8 mouse cellular contexts compared by ENCODE assay signal in the genomic region with DNA sequence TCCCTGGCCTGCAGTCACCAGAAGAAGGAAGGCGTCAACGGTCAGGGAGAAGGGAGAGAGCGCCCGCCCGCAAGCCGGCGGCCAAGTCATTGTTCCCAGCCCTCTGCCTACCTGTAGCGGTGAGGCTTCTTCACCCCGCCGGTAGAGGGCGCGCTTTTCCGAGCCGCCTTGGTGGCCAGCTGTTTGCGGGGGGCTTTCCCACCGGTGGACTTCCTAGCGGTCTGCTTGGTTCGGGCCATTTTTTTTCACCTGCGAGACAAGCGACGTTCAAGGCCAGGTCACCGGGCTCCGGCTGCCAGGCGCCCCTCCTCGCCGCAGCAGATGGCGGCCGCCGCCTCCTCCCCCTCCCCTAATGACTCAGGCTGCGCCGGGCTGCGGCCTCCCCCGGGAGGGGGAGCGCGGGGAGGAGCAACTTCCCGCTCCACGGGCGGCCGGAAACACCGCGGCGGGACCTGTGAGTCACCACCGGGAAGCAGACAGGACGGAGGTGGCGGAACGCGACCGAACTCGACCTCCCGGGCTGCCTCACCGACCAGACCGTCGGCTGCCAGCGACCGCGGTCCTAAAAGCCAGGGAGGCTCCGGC. TPM values are rescaled to one million over a fixed set of nuclear protein-coding genes. Genes with fewer than 3 reads are reported as not detected.
DNase-seq lines count a peak whose midpoint lies in the region; ATAC-seq lines count a peak whose summit lies in the region.

No protein-coding gene starts in this region.

- H3K4me3 ChIP-seq in embryonic facial prominence, embryonic 13.5 days = peak overlapping the region; percentile 91
- peak overlapping the region; percentile 97 for H3K4me3 ChIP-seq in heart, embryonic 11.5 days (ENCODE audit: low read depth, low read length)
- H3K4me3 ChIP-seq in kidney, embryonic 14.5 days (ENCODE audit: low read length) = peak overlapping the region; percentile 94
- peak overlapping the region; percentile 94 for H3K4me3 ChIP-seq in limb, embryonic 13.5 days
- peak overlapping the region; percentile 95 for H3K4me3 ChIP-seq in midbrain, embryonic 13.5 days (replicated peaks)

- peak; percentile 60 for ATAC-seq in embryonic facial prominence, embryonic 13.5 days (ENCODE audit: insufficient number of reproducible peaks, insufficient read depth, low FRiP score, low TSS enrichment, low read depth)
- ATAC-seq in heart, embryonic 11.5 days (replicated peaks; ENCODE audit: insufficient number of reproducible peaks, low FRiP score, low TSS enrichment) = peak; percentile 73
- ATAC-seq in kidney, embryonic 14.5 days (ENCODE audit: low FRiP score, low TSS enrichment) = peak; percentile 73
- peak; percentile 70 for ATAC-seq in limb, embryonic 13.5 days (ENCODE audit: low FRiP score, low read depth)
- peak; percentile 68 for ATAC-seq in midbrain, embryonic 13.5 days

- peaks cover 8% of the 10 kb centered on the region for H3K4me1 ChIP-seq in embryonic facial prominence, embryonic 13.5 days
- H3K4me1 ChIP-seq in heart, embryonic 11.5 days (ENCODE audit: control insufficient read depth, insufficient read depth, low read length) = peaks cover 4% of the 10 kb centered on the region; the same call in 1 of the 2 replicates
- H3K4me1 ChIP-seq in kidney, embryonic 14.5 days (ENCODE audit: control insufficient read depth, insufficient read depth, low read length) = 0 out of 2 replicates have a peak, but pooled peaks cover 2% of the 10 kb centered on the region
- peaks cover 8% of the 10 kb centered on the region for H3K4me1 ChIP-seq in limb, embryonic 13.5 days
- peaks cover 17% of the 10 kb centered on the region for H3K4me1 ChIP-seq in midbrain, embryonic 13.5 days (replicated peaks)

- peak; percentile 49 for DNase-seq in retina, adult 2 months (ENCODE audit: low read depth, low spot score)
- DNase-seq in retina, postnatal 1 day = no peak
- DNase-seq in spleen, postnatal 36 days (ENCODE audit: low spot score in 2 of 2) = peak; percentile 74 to 75

- no peaks in the 10 kb centered on the region for H3K9me3 ChIP-seq in embryonic facial prominence, embryonic 13.5 days
- H3K9me3 ChIP-seq in heart, embryonic 11.5 days (replicated peaks; ENCODE audit: control insufficient read depth, low read length) = no peaks in the 10 kb centered on the region
- H3K9me3 ChIP-seq in kidney, embryonic 14.5 days (ENCODE audit: control insufficient read depth, low read length) = no peaks in the 10 kb centered on the region
- no peaks in the 10 kb centered on the region for H3K9me3 ChIP-seq in limb, embryonic 13.5 days
- no peaks in the 10 kb centered on the region for H3K9me3 ChIP-seq in midbrain, embryonic 13.5 days

- H3K4me2 ChIP-seq in embryonic facial prominence, embryonic 13.5 days = peak overlapping the region; percentile 74
- H3K4me2 ChIP-seq in heart, embryonic 11.5 days = peak overlapping the region; percentile 65
- H3K4me2 ChIP-seq in kidney, embryonic 14.5 days (replicated peaks; ENCODE audit: low read depth, low read length) = peak overlapping the region; percentile 45
- peak overlapping the region; percentile 65 for H3K4me2 ChIP-seq in limb, embryonic 13.5 days (replicated peaks)
- H3K4me2 ChIP-seq in midbrain, embryonic 13.5 days (replicated peaks) = peak overlapping the region; percentile 85

- WGBS in embryonic facial prominence, embryonic 13.5 days = under 1% methylated on average over 55 of the region's 57 CpGs
- WGBS in heart, embryonic 11.5 days (ENCODE audit: insufficient replicate concordance) = under 1% methylated on average over 52 of the region's 57 CpGs
- under 1% methylated on average over 56 of the region's 57 CpGs for WGBS in kidney, embryonic 14.5 days
- under 1% methylated on average over 56 of the region's 57 CpGs for WGBS in limb, embryonic 13.5 days
- under 1% methylated on average over 50 of the region's 57 CpGs for WGBS in midbrain, embryonic 13.5 days

- H3K9ac ChIP-seq in embryonic facial prominence, embryonic 13.5 days = peak overlapping the region; percentile 99
- H3K9ac ChIP-seq in heart, embryonic 11.5 days (ENCODE audit: low read depth, low read length) = peak overlapping the region; percentile 100
- H3K9ac ChIP-seq in kidney, embryonic 14.5 days (ENCODE audit: low read depth, low read length) = peak overlapping the region; percentile 99
- peak overlapping the region; percentile 100 for H3K9ac ChIP-seq in limb, embryonic 13.5 days
- H3K9ac ChIP-seq in midbrain, embryonic 13.5 days (replicated peaks) = peak overlapping the region; percentile 100

- peaks cover 17% of the 10 kb centered on the region for H3K36me3 ChIP-seq in embryonic facial prominence, embryonic 13.5 days
- H3K36me3 ChIP-seq in heart, embryonic 11.5 days (ENCODE audit: control insufficient read depth, insufficient read depth, low read length) = peaks cover 2% of the 10 kb centered on the region; the same call in 1 of the 2 replicates
- peaks cover 18% of the 10 kb centered on the region; the same call in 1 of the 2 replicates for H3K36me3 ChIP-seq in kidney, embryonic 14.5 days (ENCODE audit: control insufficient read depth, insufficient read depth, low read length)
- H3K36me3 ChIP-seq in limb, embryonic 13.5 days = peaks cover 21% of the 10 kb centered on the region
- peaks cover 13% of the 10 kb centered on the region; the same call in 1 of the 2 replicates for H3K36me3 ChIP-seq in midbrain, embryonic 13.5 days

- peak overlapping the region; percentile 99 for H3K27ac ChIP-seq in embryonic facial prominence, embryonic 13.5 days
- H3K27ac ChIP-seq in heart, embryonic 11.5 days (ENCODE audit: low read depth, low read length) = peak overlapping the region; percentile 100
- peak overlapping the region; percentile 99 for H3K27ac ChIP-seq in kidney, embryonic 14.5 days (ENCODE audit: low read depth, low read length)
- peak overlapping the region; percentile 99 for H3K27ac ChIP-seq in limb, embryonic 13.5 days
- H3K27ac ChIP-seq in midbrain, embryonic 13.5 days = peak overlapping the region; percentile 100

- no peaks in the 10 kb centered on the region for H3K27me3 ChIP-seq in embryonic facial prominence, embryonic 13.5 days
- H3K27me3 ChIP-seq in heart, embryonic 11.5 days (ENCODE audit: control insufficient read depth, insufficient read depth, low read length) = no peaks in the 10 kb centered on the region
- H3K27me3 ChIP-seq in kidney, embryonic 14.5 days (ENCODE audit: control insufficient read depth, insufficient read depth, low read length) = no peaks in the 10 kb centered on the region
- no peaks in the 10 kb centered on the region for H3K27me3 ChIP-seq in limb, embryonic 13.5 days
- H3K27me3 ChIP-seq in midbrain, embryonic 13.5 days = no peaks in the 10 kb centered on the region

RNA-seq across cellular contexts. Expression of gene H3f3b, which starts 3.9 kb away (rescaled TPM):
- polyA plus RNA-seq in embryonic facial prominence, embryonic 13.5 days (2015; fragmentation: Nextera tagmentation; extraction: Ambion mirVana) = 2,264 and 2,363 TPM in 2 replicates
- polyA plus RNA-seq in heart, embryonic 11.5 days (2014; fragmentation: Nextera tagmentation; extraction: Ambion mirVana) = 734 and 757 TPM in 2 replicates
- 1,830 and 1,881 TPM in 2 replicates for polyA plus RNA-seq in kidney, embryonic 14.5 days (2014; fragmentation: Nextera tagmentation; extraction: Ambion mirVana)
- 2,219 and 2,483 TPM in 2 replicates for polyA plus RNA-seq in limb, embryonic 13.5 days (2015; fragmentation: Nextera tagmentation; extraction: Ambion mirVana)
- polyA plus RNA-seq in midbrain, embryonic 13.5 days (2015; fragmentation: Nextera tagmentation; extraction: Ambion mirVana) = 2,611 and 2,977 TPM in 2 replicates

RNA-seq across cellular contexts. Expression of gene Unk, which starts 6.3 kb away (rescaled TPM):
- polyA plus RNA-seq in embryonic facial prominence, embryonic 13.5 days (2015; fragmentation: Nextera tagmentation; extraction: Ambion mirVana) = 40.7 and 44.9 TPM in 2 replicates
- polyA plus RNA-seq in heart, embryonic 11.5 days (2014; fragmentation: Nextera tagmentation; extraction: Ambion mirVana) = 18.7 and 20.0 TPM in 2 replicates
- polyA plus RNA-seq in kidney, embryonic 14.5 days (2014; fragmentation: Nextera tagmentation; extraction: Ambion mirVana) = 24.4 and 37.2 TPM in 2 replicates
- polyA plus RNA-seq in limb, embryonic 13.5 days (2015; fragmentation: Nextera tagmentation; extraction: Ambion mirVana) = 39.4 and 44.8 TPM in 2 replicates
- polyA plus RNA-seq in midbrain, embryonic 13.5 days (2015; fragmentation: Nextera tagmentation; extraction: Ambion mirVana) = 41.1 and 43.7 TPM in 2 replicates

RNA-seq across cellular contexts. Expression of gene Galk1, which starts 11.3 kb away (rescaled TPM):
- 169 and 189 TPM in 2 replicates for polyA plus RNA-seq in embryonic facial prominence, embryonic 13.5 days (2015; fragmentation: Nextera tagmentation; extraction: Ambion mirVana)
- 137 and 151 TPM in 2 replicates for polyA plus RNA-seq in heart, embryonic 11.5 days (2014; fragmentation: Nextera tagmentation; extraction: Ambion mirVana)
- polyA plus RNA-seq in kidney, embryonic 14.5 days (2014; fragmentation: Nextera tagmentation; extraction: Ambion mirVana) = 155 and 166 TPM in 2 replicates
- polyA plus RNA-seq in limb, embryonic 13.5 days (2015; fragmentation: Nextera tagmentation; extraction: Ambion mirVana) = 207 and 211 TPM in 2 replicates
- polyA plus RNA-seq in midbrain, embryonic 13.5 days (2015; fragmentation: Nextera tagmentation; extraction: Ambion mirVana) = 49.2 and 58.9 TPM in 2 replicates

RNA-seq across cellular contexts. Expression of gene Itgb4, which starts 49.4 kb away (rescaled TPM):
- polyA plus RNA-seq in embryonic facial prominence, embryonic 13.5 days (2015; fragmentation: Nextera tagmentation; extraction: Ambion mirVana) = 11.2 and 11.6 TPM in 2 replicates
- polyA plus RNA-seq in heart, embryonic 11.5 days (2014; fragmentation: Nextera tagmentation; extraction: Ambion mirVana) = 0.51 and 0.80 TPM in 2 replicates
- 1.1 and 2.1 TPM in 2 replicates for polyA plus RNA-seq in kidney, embryonic 14.5 days (2014; fragmentation: Nextera tagmentation; extraction: Ambion mirVana)
- polyA plus RNA-seq in limb, embryonic 13.5 days (2015; fragmentation: Nextera tagmentation; extraction: Ambion mirVana) = 5.2 and 6.3 TPM in 2 replicates
- polyA plus RNA-seq in midbrain, embryonic 13.5 days (2015; fragmentation: Nextera tagmentation; extraction: Ambion mirVana) = 0.15 and 0.43 TPM in 2 replicates

RNA-seq across cellular contexts. Expression of gene Unc13d, which starts 53.9 kb away (rescaled TPM):
- polyA plus RNA-seq in embryonic facial prominence, embryonic 13.5 days (2015; fragmentation: Nextera tagmentation; extraction: Ambion mirVana) = 2.7 and 2.9 TPM in 2 replicates
- polyA plus RNA-seq in heart, embryonic 11.5 days (2014; fragmentation: Nextera tagmentation; extraction: Ambion mirVana) = 2.3 and 2.6 TPM in 2 replicates
- polyA plus RNA-seq in kidney, embryonic 14.5 days (2014; fragmentation: Nextera tagmentation; extraction: Ambion mirVana) = 1.3 and 1.5 TPM in 2 replicates
- polyA plus RNA-seq in limb, embryonic 13.5 days (2015; fragmentation: Nextera tagmentation; extraction: Ambion mirVana) = 2.1 and 2.4 TPM in 2 replicates
- 1.2 TPM in 2 replicates for polyA plus RNA-seq in midbrain, embryonic 13.5 days (2015; fragmentation: Nextera tagmentation; extraction: Ambion mirVana)
